Mouse (Mus musculus): Measurements from ENCODE around the gene Atp1b4. TPM values are rescaled to one million over a fixed set of nuclear protein-coding genes. Genes with fewer than 3 reads are reported as not detected.
"Not testable (repeated sequence)": the region's sequence is repeated elsewhere in the genome, so short reads cannot be mapped to it uniquely, and the experiment has no call there.

Atp1b4 gene
- 0.95 and 3.2 TPM in 2 replicates for polyA plus RNA-seq (2015; fragmentation: Nextera tagmentation; extraction: Ambion mirVana)

DNA sequence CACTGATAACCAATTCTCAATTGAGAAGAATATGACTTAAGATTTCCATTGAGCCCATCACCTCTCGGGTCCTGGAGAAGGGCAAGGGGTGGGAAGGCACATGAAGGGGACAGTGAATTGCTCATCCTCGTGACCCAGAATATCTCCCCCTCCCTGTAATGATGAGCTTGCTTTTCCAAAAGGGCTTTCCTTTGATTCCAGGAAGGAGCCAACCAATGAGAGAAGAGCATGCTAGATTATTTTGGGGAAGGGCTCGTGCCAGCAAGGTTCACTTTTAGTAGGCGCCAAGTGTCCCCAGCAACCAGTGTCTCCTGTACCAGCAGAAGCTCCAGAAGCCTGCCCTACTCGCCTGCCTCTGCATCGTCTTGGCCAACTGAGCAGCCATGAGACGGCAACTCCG is at the start of gene Atp1b4:
Gene Atp1b4 (plus strand): TSS at position 301 of the 400 bp plus-strand sequence.
- Histone ChIP-seq H3K4me1 (no peaks in the 10 kb centered on the region), H3K4me3 (replicated peaks) (no peak within 1 kb of the TSS), H3K9me3 (replicated peaks) (no peaks in the 10 kb centered on the region), H3K4me2 (no peak within 1 kb of the TSS), H3K27ac (no peak within 1 kb of the TSS), H3K27me3 (no peaks in the 10 kb centered on the region; the same call in 1 of the 2 replicates), H3K36me3 (no peaks in the 10 kb centered on the region), H3K9ac (no peak within 1 kb of the TSS)
- 90% methylated on average over 8 of the region's 8 CpGs for WGBS
- no peak for ATAC-seq (replicated peaks; ENCODE audit: low FRiP score)

DNA sequence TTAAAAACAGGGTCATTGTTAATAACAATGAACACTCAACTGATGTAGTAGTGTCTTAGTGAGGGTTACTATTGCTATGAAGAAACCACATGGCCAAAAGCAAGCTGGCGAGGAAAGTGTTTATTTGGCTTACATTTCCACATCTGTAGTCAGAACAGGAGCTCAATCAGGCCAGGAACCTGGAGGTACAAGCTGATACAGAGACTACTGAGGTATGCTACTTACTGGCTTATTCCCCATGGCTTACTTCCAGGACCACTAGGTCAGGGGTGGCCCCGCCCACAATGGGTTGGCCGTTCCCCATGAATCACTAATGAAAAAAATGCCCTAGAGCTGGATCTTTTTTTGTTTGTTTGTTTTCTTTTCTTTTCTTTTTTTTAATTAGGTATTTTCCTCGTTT is 7.4 kb upstream of the Atp1b4 start:
- no peak for ATAC-seq (replicated peaks; ENCODE audit: low FRiP score)
- H3K36me3 ChIP-seq = no peaks in the 10 kb centered on the region
- WGBS = 63% methylated on average over 4 of the region's 4 CpGs
- H3K4me1 ChIP-seq = no peaks in the 10 kb centered on the region
- H3K9me3 ChIP-seq (replicated peaks) = no peaks in the 10 kb centered on the region
- no peak overlapping the region for H3K4me2 ChIP-seq
- no peaks in the 10 kb centered on the region; the same call in 1 of the 2 replicates for H3K27me3 ChIP-seq
- H3K4me3 ChIP-seq (replicated peaks) = no peak overlapping the region
- no peak overlapping the region for H3K9ac ChIP-seq
- no peak overlapping the region for H3K27ac ChIP-seq

DNA sequence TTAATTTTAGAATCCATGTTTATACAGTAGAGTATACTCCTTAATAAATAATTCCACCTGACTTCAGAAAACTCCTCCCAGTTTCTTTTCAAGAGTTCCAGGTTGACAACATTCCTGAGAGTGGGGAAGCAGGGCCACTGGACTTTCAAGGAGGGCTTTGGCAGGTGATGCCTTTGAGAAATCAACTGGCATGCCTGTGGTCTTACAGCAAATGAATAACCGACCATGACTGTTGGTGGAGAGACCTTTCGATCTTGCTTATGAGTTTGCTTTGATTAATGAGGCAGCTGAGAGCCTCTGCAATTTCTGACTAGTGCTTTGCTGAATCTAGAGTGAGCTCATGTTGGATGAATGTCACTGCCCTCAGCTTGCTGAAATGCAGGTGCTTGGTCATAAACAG is 4.9 kb upstream of the Atp1b4 start:
- 67% methylated on average over 2 of the region's 2 CpGs for WGBS
- Histone ChIP-seq H3K4me3 (replicated peaks) (no peak overlapping the region), H3K27ac (no peak overlapping the region), H3K4me2 (no peak overlapping the region), H3K36me3 (no peaks in the 10 kb centered on the region), H3K4me1 (no peaks in the 10 kb centered on the region), H3K9ac (no peak overlapping the region), H3K27me3 (no peaks in the 10 kb centered on the region; the same call in 1 of the 2 replicates), H3K9me3 (replicated peaks) (no peaks in the 10 kb centered on the region)
- no peak for ATAC-seq (replicated peaks; ENCODE audit: low FRiP score)

DNA sequence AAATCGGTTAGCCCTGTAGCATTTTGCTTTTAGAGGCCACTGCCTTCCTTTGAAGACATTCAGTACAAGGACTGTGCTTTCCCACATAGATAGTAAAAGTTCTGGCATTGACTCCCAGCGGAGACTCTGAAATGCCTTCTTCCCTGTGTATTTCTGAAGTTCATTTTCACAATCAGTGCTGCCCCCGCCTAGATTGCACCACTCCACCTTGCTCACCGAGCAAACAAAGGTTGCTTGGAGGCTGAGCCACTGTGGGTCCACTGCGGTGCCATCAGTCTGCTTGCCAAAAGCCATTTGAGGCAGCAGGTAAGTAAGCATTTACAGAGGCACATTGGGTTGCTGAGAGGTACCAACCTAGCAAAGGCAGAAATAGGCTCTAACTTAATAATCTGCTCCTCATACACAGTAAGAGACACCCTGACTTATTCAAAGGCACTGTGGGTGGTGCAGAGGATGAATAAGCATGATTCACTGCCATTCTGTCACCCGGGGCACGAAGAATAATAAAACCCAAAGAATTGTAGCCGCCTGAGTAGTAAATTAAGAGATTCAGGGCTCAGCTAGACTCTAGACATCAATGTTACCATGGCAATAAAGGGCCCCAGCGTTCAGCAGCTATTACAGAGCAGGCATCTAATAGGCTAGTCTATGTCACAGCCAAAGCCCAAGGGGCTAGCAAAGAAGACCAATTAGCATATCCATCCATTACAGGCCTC is 2.9 kb upstream of the Atp1b4 start:
- Histone ChIP-seq H3K9ac (no peak overlapping the region), H3K27me3 (no peaks in the 10 kb centered on the region; the same call in 1 of the 2 replicates), H3K27ac (no peak overlapping the region), H3K4me3 (replicated peaks) (no peak overlapping the region), H3K36me3 (no peaks in the 10 kb centered on the region), H3K4me1 (no peaks in the 10 kb centered on the region), H3K9me3 (replicated peaks) (no peaks in the 10 kb centered on the region), H3K4me2 (no peak overlapping the region)
- 48% methylated on average over 9 of the region's 9 CpGs for WGBS
- ATAC-seq (replicated peaks; ENCODE audit: low FRiP score) = peak; percentile 69; the same call in 1 of the 2 replicates

- Histone ChIP-seq H3K36me3 (no peaks in the 10 kb centered on the region), H3K27ac (no peak overlapping the region), H3K4me2 (no peak overlapping the region), H3K9ac (no peak overlapping the region), H3K27me3 (no peaks in the 10 kb centered on the region; the same call in 1 of the 2 replicates), H3K9me3 (replicated peaks) (no peaks in the 10 kb centered on the region), H3K4me3 (replicated peaks) (no peak overlapping the region), H3K4me1 (no peaks in the 10 kb centered on the region)
- WGBS = 44% methylated on average over 6 of the region's 6 CpGs
- ATAC-seq (replicated peaks; ENCODE audit: low FRiP score) = no peak
Observed at GRCm38 (mm10) chrX:38313626-38314210, 2.3 kb upstream of the Atp1b4 start.

- 68% methylated on average over 4 of the region's 4 CpGs for WGBS
- Histone ChIP-seq H3K4me3 (replicated peaks) (no peak overlapping the region), H3K9ac (no peak overlapping the region), H3K9me3 (replicated peaks) (no peaks in the 10 kb centered on the region), H3K27me3 (0 out of 2 replicates have a peak, but pooled peaks cover 3% of the 10 kb centered on the region), H3K36me3 (no peaks in the 10 kb centered on the region), H3K4me1 (no peaks in the 10 kb centered on the region), H3K4me2 (no peak overlapping the region), H3K27ac (no peak overlapping the region)
- ATAC-seq (replicated peaks; ENCODE audit: low FRiP score) = no peak
Observed at GRCm38 (mm10) chrX:38330695-38331406, 14.9 kb downstream of the Atp1b4 start.

DNA sequence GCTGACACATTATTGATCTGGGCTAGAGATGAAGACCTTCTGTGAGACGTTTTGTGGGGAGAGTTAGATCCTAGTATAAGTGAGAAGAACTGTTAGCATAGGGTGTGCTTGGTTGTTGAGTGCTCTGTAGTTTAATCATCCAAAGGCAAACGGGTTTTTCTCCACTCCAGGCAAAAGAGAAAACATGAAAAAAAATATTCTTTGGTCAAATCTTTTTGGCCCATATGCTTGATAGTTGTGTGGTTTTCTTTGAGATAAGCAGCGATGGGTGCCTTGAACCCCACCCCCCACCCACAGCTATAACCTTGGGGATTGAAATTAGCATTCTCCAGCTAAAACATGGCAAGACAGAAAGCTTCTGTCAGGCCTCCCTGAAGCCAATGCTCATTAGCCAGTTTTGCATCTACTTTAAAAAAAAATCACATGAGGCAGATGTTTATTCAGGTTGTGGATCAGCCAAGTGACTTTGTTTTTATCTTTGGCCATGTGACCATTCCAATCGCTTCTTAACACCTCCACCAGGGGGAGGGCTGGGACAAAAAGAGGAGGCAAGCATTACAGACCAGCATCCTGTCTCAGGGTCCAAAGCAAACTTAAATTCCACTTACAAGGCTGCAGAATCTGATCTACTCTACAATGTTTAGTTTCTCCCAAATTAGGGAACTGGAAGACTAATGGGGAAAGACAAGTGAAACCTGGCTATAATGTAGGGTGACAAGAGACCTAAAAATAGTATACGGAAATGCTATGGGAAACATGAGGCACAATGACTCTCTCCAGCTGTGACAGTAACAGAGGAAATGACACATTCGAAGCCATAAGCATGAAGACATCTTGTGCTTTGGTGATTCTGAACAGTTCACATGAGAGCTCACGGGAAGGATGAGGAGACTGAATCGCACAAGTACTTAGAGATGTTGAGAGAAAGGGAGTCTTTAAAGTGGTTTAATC is 18.6 kb downstream of the Atp1b4 start:
- H3K9ac ChIP-seq = no peak overlapping the region
- H3K27ac ChIP-seq = no peak overlapping the region
- H3K4me2 ChIP-seq = no peak overlapping the region
- H3K9me3 ChIP-seq (replicated peaks) = no peaks in the 10 kb centered on the region
- 0 out of 2 replicates have a peak, but pooled peaks cover 3% of the 10 kb centered on the region for H3K27me3 ChIP-seq
- WGBS = 60% methylated on average over 8 of the region's 8 CpGs
- no peaks in the 10 kb centered on the region for H3K4me1 ChIP-seq
- ATAC-seq (replicated peaks; ENCODE audit: low FRiP score) = no peak
- no peak overlapping the region for H3K4me3 ChIP-seq (replicated peaks)
- no peaks in the 10 kb centered on the region for H3K36me3 ChIP-seq

DNA sequence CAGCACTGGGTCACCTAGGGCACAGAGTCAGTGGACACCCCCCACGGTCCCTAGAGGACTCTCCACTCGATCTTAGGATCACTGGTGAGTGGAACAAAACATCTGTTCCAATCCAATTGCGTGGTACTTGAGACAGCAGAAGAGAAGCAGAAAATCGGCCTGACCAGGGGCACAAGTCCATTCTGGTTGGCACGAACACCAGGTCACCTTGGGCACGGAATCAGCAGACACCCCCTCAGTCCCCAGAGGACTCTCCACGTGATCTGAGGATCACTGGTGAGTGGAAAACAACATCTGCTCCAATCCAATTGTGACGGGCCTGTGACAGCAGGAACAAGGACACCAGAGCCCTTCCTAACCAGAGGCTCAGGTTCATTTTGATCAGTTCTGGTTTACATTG is 46.0 kb downstream of the Atp1b4 start:
- 70% methylated on average over 8 of the region's 8 CpGs for WGBS
- no peak for ATAC-seq (replicated peaks; ENCODE audit: low FRiP score)
- no peak overlapping the region for H3K27ac ChIP-seq
- no peaks in the 10 kb centered on the region for H3K4me1 ChIP-seq
- no peak overlapping the region for H3K9ac ChIP-seq
- no peak overlapping the region for H3K4me3 ChIP-seq (replicated peaks)
- H3K27me3 ChIP-seq = no peaks in the 10 kb centered on the region
- H3K36me3 ChIP-seq = no peaks in the 10 kb centered on the region
- no peaks in the 10 kb centered on the region for H3K9me3 ChIP-seq (replicated peaks)
- no peak overlapping the region for H3K4me2 ChIP-seq

DNA sequence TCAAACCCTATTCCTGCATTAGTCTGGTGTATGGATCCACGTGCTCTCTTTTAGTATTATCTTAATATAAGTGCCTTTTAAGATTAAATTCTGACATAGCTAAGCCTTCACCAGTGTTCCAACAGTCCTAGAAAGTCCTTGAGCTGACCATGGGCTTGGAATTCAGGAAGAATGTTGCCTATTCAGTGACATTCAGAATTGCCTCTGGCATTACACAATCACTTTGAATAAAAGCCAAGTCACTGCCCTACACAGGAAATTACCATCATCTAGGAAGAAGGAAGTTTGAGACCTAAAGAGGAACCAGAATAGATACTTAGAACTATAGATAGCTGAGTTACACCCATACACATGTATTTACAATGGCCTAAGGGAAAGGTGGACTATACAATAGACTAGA is 48.6 kb downstream of the Atp1b4 start:
- not testable (repeated sequence) for H3K4me3 ChIP-seq (replicated peaks); H3K4me2 ChIP-seq; H3K36me3 ChIP-seq; H3K4me1 ChIP-seq; H3K27me3 ChIP-seq; H3K9me3 ChIP-seq (replicated peaks); H3K27ac ChIP-seq; H3K9ac ChIP-seq; ATAC-seq (replicated peaks; ENCODE audit: low FRiP score)
- WGBS = 67% methylated on average over 1 of the region's 1 CpGs

- not testable (repeated sequence) for H3K4me1 ChIP-seq; H3K4me3 ChIP-seq (replicated peaks); H3K9me3 ChIP-seq (replicated peaks); H3K4me2 ChIP-seq; H3K27me3 ChIP-seq; H3K27ac ChIP-seq; H3K9ac ChIP-seq; ATAC-seq (replicated peaks; ENCODE audit: low FRiP score); H3K36me3 ChIP-seq
- WGBS = 73% methylated on average over 1 of the region's 1 CpGs
Observed at GRCm38 (mm10) chrX:38373169-38373568, 57.2 kb downstream of the Atp1b4 start.

Measured in kidney, embryonic 15.5 days (tissue).